Mouse (Mus musculus) MEL (cell line): ENCODE results near the gene Sh3yl1. TPM values are rescaled to one million over a fixed set of nuclear protein-coding genes. Genes with fewer than 3 reads are reported as not detected.

ENCODE experiments used
- DNase-seq: peaks from one replicate; pipeline ENCODE4 v3.0.0; 2011; ENCODE audit warnings: low read depth, low spot score
- H3K27ac ChIP-seq: 2 replicates; pipeline ENCODE4 v1.5.1; 2012; ENCODE audit warnings: low read depth, mild to moderate bottlenecking, control low read depth, low read length, moderate library complexity; ENCODE audit not compliant: control insufficient read depth
- H3K27me3 ChIP-seq, 2 experiments: fragments of 150-350 bp in 1 of 2; sonication (generic) in 1 of 2; 2 replicates each; pipeline ENCODE4 v1.6.1; 2012; ENCODE audit warnings: low read length in 2 of 2, mild to moderate bottlenecking in 2 of 2, improper control_type of control experiment in 1 of 2, moderate library complexity in 1 of 2; ENCODE audit not compliant: insufficient read depth in 2 of 2, control insufficient read depth in 1 of 2
- H3K36me3 ChIP-seq, 2 experiments: 2 replicates each; pipeline ENCODE4 v1.6.1; 2012 to 2014; ENCODE audit warnings: low read length in 2 of 2, improper control_type of control experiment in 1 of 2, inconsistent platforms in 1 of 2, mild to moderate bottlenecking in 1 of 2; ENCODE audit not compliant: insufficient read depth in 2 of 2, control insufficient read depth in 1 of 2
- H3K4me1 ChIP-seq, 2 experiments: fragments of 150-350 bp in 1 of 2; sonication (generic) in 1 of 2; 2 replicates each; pipeline ENCODE4 v1.6.1; 2012; ENCODE audit warnings: low read length in 2 of 2, improper control_type of control experiment in 1 of 2, mild to moderate bottlenecking in 1 of 2; ENCODE audit not compliant: insufficient read depth in 2 of 2, control insufficient read depth in 1 of 2
- H3K4me3 ChIP-seq, 2 experiments: fragments of 150-350 bp in 1 of 2; sonication (generic) in 1 of 2; 2 replicates each; pipeline ENCODE4 v1.5.1; 2012; ENCODE audit warnings: low read depth in 2 of 2, low read length in 2 of 2, mild to moderate bottlenecking in 2 of 2, moderate library complexity in 2 of 2, control low read depth in 1 of 2, improper control_type of control experiment in 1 of 2; ENCODE audit not compliant: control insufficient read depth in 1 of 2, insufficient read depth in 1 of 2
- H3K79me2 ChIP-seq: 2 replicates; pipeline ENCODE4 v1.6.1; 2012; ENCODE audit warnings: mild to moderate bottlenecking, low read length, moderate library complexity; ENCODE audit not compliant: control insufficient read depth, poor library complexity, insufficient read depth
- H3K9ac ChIP-seq: 2 replicates; pipeline ENCODE4 v1.6.1; 2012; ENCODE audit warnings: low read depth, mild to moderate bottlenecking, control low read depth, low read length, moderate library complexity; ENCODE audit not compliant: control insufficient read depth, poor library complexity, severe bottlenecking
- H3K9me3 ChIP-seq: fragments of 150-350 bp; sonication (generic); replicated peaks from 2 replicates; pipeline ENCODE4 v1.6.1; 2012; ENCODE audit warnings: mild to moderate bottlenecking, low read length, improper control_type of control experiment, moderate library complexity; ENCODE audit not compliant: insufficient read depth
- CHD1 ChIP-seq: IDR thresholded peaks from 2 replicates; pipeline ENCODE4 v1.6.1; 2012; ENCODE audit warnings: low read depth, mild to moderate bottlenecking, inconsistent platforms, low read length, improper control_type of control experiment
- CTCF ChIP-seq, 3 experiments: IDR thresholded peaks in 2 of 3; conservative IDR thresholded peaks in 1 of 3; 2 replicates each; pipeline ENCODE4 v1.5.1; 2011 to 2012; ENCODE audit warnings: low read length in 3 of 3, low read depth in 2 of 3, mild to moderate bottlenecking in 2 of 3, improper control_type of control experiment in 1 of 3, inconsistent platforms in 1 of 3, mixed read lengths in 1 of 3, moderate library complexity in 1 of 3; ENCODE audit not compliant: control insufficient read depth in 1 of 3, insufficient read depth in 1 of 3, poor library complexity in 1 of 3, severe bottlenecking in 1 of 3
- E2F4 ChIP-seq: IDR thresholded peaks from 2 replicates; pipeline ENCODE4 v1.6.1; 2011; ENCODE audit warnings: low read depth, low read length, improper control_type of control experiment, borderline replicate concordance
- EP300 ChIP-seq, 2 experiments: IDR thresholded peaks; 2 replicates each; pipeline ENCODE4 v1.6.1; 2011; ENCODE audit warnings: improper control_type of control experiment in 2 of 2, low read length in 2 of 2, low read depth in 1 of 2, mild to moderate bottlenecking in 1 of 2
- GABPA ChIP-seq: IDR thresholded peaks from 2 replicates; pipeline ENCODE4 v1.6.1; 2012; ENCODE audit warnings: low read depth, mild to moderate bottlenecking, inconsistent platforms, low read length, improper control_type of control experiment, moderate library complexity
- GATA1 ChIP-seq: IDR thresholded peaks from 2 replicates; pipeline ENCODE4 v1.6.1; 2011; ENCODE audit warnings: low read depth, low read length, improper control_type of control experiment
- HCFC1 ChIP-seq: IDR thresholded peaks from 2 replicates; pipeline ENCODE4 v1.6.1; 2012; ENCODE audit warnings: low read depth, mild to moderate bottlenecking, inconsistent platforms, low read length, improper control_type of control experiment, moderate library complexity
- JUND ChIP-seq: IDR thresholded peaks from 2 replicates; pipeline ENCODE4 v1.6.1; 2011; ENCODE audit warnings: low read depth, mild to moderate bottlenecking, improper control_type of control experiment, low read length
- MAFK ChIP-seq: IDR thresholded peaks from 2 replicates; pipeline ENCODE4 v1.6.1; 2011; ENCODE audit warnings: low read depth, mild to moderate bottlenecking, low read length, improper control_type of control experiment, borderline replicate concordance
- MAX ChIP-seq: IDR thresholded peaks from 2 replicates; pipeline ENCODE4 v1.6.1; 2011; ENCODE audit warnings: low read length, improper control_type of control experiment
- MAZ ChIP-seq: IDR thresholded peaks from 2 replicates; pipeline ENCODE4 v1.6.1; 2012; ENCODE audit warnings: low read depth, mild to moderate bottlenecking, inconsistent platforms, low read length, improper control_type of control experiment
- MEF2A ChIP-seq: IDR thresholded peaks from 2 replicates; pipeline ENCODE4 v1.6.1; 2014; ENCODE audit warnings: low read depth, mild to moderate bottlenecking, inconsistent platforms, low read length, improper control_type of control experiment; ENCODE audit not compliant: poor library complexity, insufficient replicate concordance, severe bottlenecking; ENCODE audit errors: extremely low read depth
- MYB ChIP-seq: IDR thresholded peaks from 2 replicates; pipeline ENCODE4 v1.6.1; 2011; ENCODE audit warnings: mild to moderate bottlenecking, low read depth, low read length, improper control_type of control experiment
- MYC ChIP-seq: IDR thresholded peaks from 2 replicates; pipeline ENCODE4 v1.6.1; 2011; ENCODE audit warnings: low read depth, mild to moderate bottlenecking, low read length, improper control_type of control experiment, moderate library complexity
- NELFE ChIP-seq: IDR thresholded peaks from 2 replicates; pipeline ENCODE4 v1.6.1; 2011; ENCODE audit warnings: low read depth, low read length, improper control_type of control experiment
- POLR2A ChIP-seq, 2 experiments: IDR thresholded peaks; 2 replicates each; pipeline ENCODE4 v1.6.1; 2011 to 2012; ENCODE audit warnings: low read length in 2 of 2, mild to moderate bottlenecking in 2 of 2, control low read depth in 1 of 2, improper control_type of control experiment in 1 of 2, low read depth in 1 of 2, moderate library complexity in 1 of 2; ENCODE audit not compliant: control insufficient read depth in 1 of 2, insufficient read depth in 1 of 2, poor library complexity in 1 of 2
- POLR2AphosphoS2 ChIP-seq: IDR thresholded peaks from 2 replicates; pipeline ENCODE4 v1.6.1; 2011; ENCODE audit warnings: low read length, improper control_type of control experiment
- USF2 ChIP-seq, 2 experiments: IDR thresholded peaks; 2 replicates each; pipeline ENCODE4 v1.6.1; 2011 to 2012; ENCODE audit warnings: improper control_type of control experiment in 2 of 2, low read length in 2 of 2, borderline replicate concordance in 1 of 2, inconsistent platforms in 1 of 2, low read depth in 1 of 2, mild to moderate bottlenecking in 1 of 2; ENCODE audit not compliant: insufficient read depth in 1 of 2
- ZKSCAN1 ChIP-seq: IDR thresholded peaks from 2 replicates; pipeline ENCODE4 v1.6.1; 2012; ENCODE audit warnings: low read depth, mild to moderate bottlenecking, inconsistent platforms, low read length, improper control_type of control experiment, moderate library complexity
- polyA plus RNA-seq, 2 experiments: library from polyadenylated mRNA; stranded (reverse) in 1 of 2; unstranded in 1 of 2; fragments of >175 nt in 1 of 2; fragments of >200 nt in 1 of 2; gene quantifications; 2 replicates each; pipeline versions ENCODE4 v1.2.1 to v1.2.4; 2012; ENCODE audit warnings: low replicate concordance in 2 of 2, low read depth in 1 of 2; ENCODE audit not compliant: insufficient read length in 2 of 2, insufficient read depth in 1 of 2, missing spikeins in 1 of 2
- total RNA-seq: library from RNA; depleted of rRNA; stranded (reverse); fragments of 300-350 nt; gene quantifications from 2 replicates; pipeline ENCODE4 v1.2.3, GENCODE M21; 2012

The Sh3yl1 gene
- total and polyA plus RNA-seq, 3 experiments: 3.3 to 5.2 TPM; not detected in 1

GRCm38 (mm10) chr12:30922401-30922800 lies 10.9 kb downstream of the Sh3yl1 start:
- peak; percentile 63 for DNase-seq
- Histone ChIP-seq H3K9ac (no peak overlapping the region), H3K4me1 (no peaks in the 10 kb centered on the region)
- TF ChIP-seq CHD1 (no peak), E2F4 (no peak), MAFK (no peak), MYC (no peak)
- TF ChIP-seq, all 39 proteins: peak for 0
- Histone ChIP-seq H3K4me3 (no peak overlapping the region), H3K27ac (no peak overlapping the region), H3K9me3 (no peaks in the 10 kb centered on the region), H3K36me3 (no peaks in the 10 kb centered on the region), H3K79me2 (no peaks in the 10 kb centered on the region), H3K27me3 (no peaks in the 10 kb centered on the region)

- Histone ChIP-seq H3K4me1 (no peaks in the 10 kb centered on the region), H3K9ac (no peak overlapping the region), H3K79me2 (no peaks in the 10 kb centered on the region), H3K36me3 (no peaks in the 10 kb centered on the region), H3K27me3 (no peaks in the 10 kb centered on the region), H3K9me3 (no peaks in the 10 kb centered on the region)
- no peak for DNase-seq
- TF ChIP-seq NELFE (no peak), GABPA (no peak), MAX (no peak), HCFC1 (no peak), ZKSCAN1 (no peak), CTCF (IDR thresholded peaks at IDR 0.05 in 2 of 3, conservative IDR thresholded peaks at IDR 0.05 in 1 of 3; ENCODE audit: control insufficient read depth in 1 of 3, insufficient read depth in 1 of 3, low read depth in 2 of 3, low read length in 3 of 3, poor library complexity in 1 of 3, severe bottlenecking in 1 of 3) (no peak), E2F4 (no peak), MAZ (no peak), MYB (no peak), USF2 (IDR thresholded peaks at IDR 0.05; ENCODE audit: borderline replicate concordance in 1 of 2, insufficient read depth in 1 of 2, low read depth in 1 of 2, low read length in 2 of 2) (no peak), GATA1 (no peak), MEF2A (no peak), JUND (no peak), POLR2A (IDR thresholded peaks at IDR 0.05; ENCODE audit: control insufficient read depth in 1 of 2, insufficient read depth in 1 of 2, low read depth in 1 of 2, low read length in 2 of 2, poor library complexity in 1 of 2) (no peak), MAFK (no peak), EP300 (IDR thresholded peaks at IDR 0.05; ENCODE audit: low read depth in 1 of 2, low read length in 2 of 2) (no peak), POLR2AphosphoS2 (no peak)
- TF ChIP-seq, all 39 proteins: peak for 0
- Histone ChIP-seq H3K27ac (no peak overlapping the region), H3K4me3 (no peak overlapping the region)
These were observed 16.7 kb downstream of the Sh3yl1 start for GRCm38 (mm10) chr12:30928182-30928581.
